Mouse (Mus musculus) G1E (cell line): ENCODE data around the gene Ssr4.

Experiments
- CTCF ChIP-seq: IDR thresholded peaks from 2 replicates; pipeline ENCODE4 v1.5.1; 2012; ENCODE audit warnings: low read depth, low read length, inconsistent platforms, mixed read lengths
- TAL1 ChIP-seq: conservative IDR thresholded peaks from 2 replicates; pipeline ENCODE4 v1.6.1; 2012; ENCODE audit warnings: low read depth, low read length, inconsistent platforms, mixed read lengths

GRCm38 (mm10) chrX:73782227-73782626, 4.6 kb upstream of the Ssr4 start:
- TF ChIP-seq CTCF (no peak), TAL1 (no peak)
